Mouse (Mus musculus) intestine, embryonic 14.5 days (tissue): Measurements from ENCODE around the gene Scgn. TPM values are rescaled to one million over a fixed set of nuclear protein-coding genes. Genes with fewer than 3 reads are reported as not detected.

ENCODE experiments used
- ATAC-seq: fragments of 200-750 bp; cut with Nextera tagmentation; replicated peaks from 2 replicates; pipeline ENCODE4 v1.8.0; 2017; ENCODE audit warnings: low read depth, moderate number of reproducible peaks, moderate TSS enrichment, moderate library complexity; ENCODE audit not compliant: low FRiP score, low TSS enrichment
- DNase-seq: peaks from one replicate; pipeline ENCODE4 v3.0.0-alpha.2; 2018; ENCODE audit warnings: low spot score
- H3K27ac ChIP-seq: fragments of 300-500 bp; sonication (generic); 2 replicates; pipeline ENCODE4 v1.5.1; 2014; ENCODE audit warnings: low read depth, mild to moderate bottlenecking, control low read depth
- H3K27me3 ChIP-seq: fragments of 300-500 bp; sonication (generic); replicated peaks from 2 replicates; pipeline ENCODE4 v1.6.1; 2014; ENCODE audit warnings: low read length, control low read depth; ENCODE audit not compliant: control insufficient read depth, insufficient read depth
- H3K36me3 ChIP-seq: fragments of 300-500 bp; sonication (generic); 2 replicates; pipeline ENCODE4 v1.6.1; 2014; ENCODE audit warnings: low read length, control low read depth; ENCODE audit not compliant: control insufficient read depth, insufficient read depth
- H3K4me1 ChIP-seq: fragments of 300-500 bp; sonication (generic); replicated peaks from 2 replicates; pipeline ENCODE4 v1.6.1; 2014; ENCODE audit warnings: low read length, control low read depth, mixed read lengths; ENCODE audit not compliant: control insufficient read depth, insufficient read depth
- H3K4me2 ChIP-seq: fragments of 300-500 bp; sonication (generic); 2 replicates; pipeline ENCODE4 v1.6.1; 2014; ENCODE audit warnings: low read length
- H3K4me3 ChIP-seq: fragments of 300-500 bp; sonication (generic); 2 replicates; pipeline ENCODE4 v1.5.1; 2014; ENCODE audit warnings: low read depth, low read length, control low read depth, mixed read lengths
- H3K9ac ChIP-seq: fragments of 300-500 bp; sonication (generic); 2 replicates; pipeline ENCODE4 v1.6.1; 2014; ENCODE audit warnings: mild to moderate bottlenecking, low read length
- H3K9me3 ChIP-seq: fragments of 300-500 bp; sonication (generic); 2 replicates; pipeline ENCODE4 v1.6.1; 2016; ENCODE audit warnings: low read length, control low read depth; ENCODE audit not compliant: control insufficient read depth
- WGBS: fragments of 180-500 bp; shearing (Covaris S2); extraction: QIAGEN DNeasy Blood & Tissue Kit; methylation state at CpG from one replicate; pipeline ENCODE4 v1.1.7; 2014; 5-methylcytosine and 5-hydroxymethylcytosine counted together
- polyA plus RNA-seq: library from polyadenylated mRNA; unstranded; fragments of >200 nt; fragmentation: Nextera tagmentation; extraction: Ambion mirVana; gene quantifications from 2 replicates; pipeline ENCODE4 v1.2.1, GENCODE M21; 2014

Scgn gene
- polyA plus RNA-seq, 1 experiment from 2014 or later = 4.5 TPM

- Histone ChIP-seq H3K27me3 (no peaks in the 10 kb centered on the region), H3K4me1 (no peaks in the 10 kb centered on the region; the same call in 1 of the 2 replicates), H3K27ac (no peak within 1 kb of the TSS), H3K9me3 (no peaks in the 10 kb centered on the region), H3K4me2 (no peak within 1 kb of the TSS), H3K9ac (no peak within 1 kb of the TSS), H3K4me3 (no peak within 1 kb of the TSS), H3K36me3 (no peaks in the 10 kb centered on the region)
- 90% methylated on average over 33 of the region's 39 CpGs for WGBS
- ATAC-seq (no peak), DNase-seq (no peak)
Observed at GRCm38 (mm10) chr13:23933421-23934210, 57.4 kb downstream of the Scgn start, which contains the start of gene Hist1h2ba. Hist1h2ba (minus strand) TSS chr13:23934156.

- no peak overlapping the region for H3K9ac ChIP-seq
- H3K27ac ChIP-seq = no peak overlapping the region
- no peaks in the 10 kb centered on the region; the same call in 1 of the 2 replicates for H3K4me1 ChIP-seq
- ATAC-seq (no peak), DNase-seq (no peak)
- H3K36me3 ChIP-seq = no peaks in the 10 kb centered on the region
- no peak overlapping the region for H3K4me2 ChIP-seq
- no peaks in the 10 kb centered on the region for H3K27me3 ChIP-seq
- no peaks in the 10 kb centered on the region for H3K9me3 ChIP-seq
- 67% methylated on average over 11 of the region's 11 CpGs for WGBS
- no peak overlapping the region for H3K4me3 ChIP-seq
Observed at GRCm38 (mm10) chr13:23930904-23931303, 60.1 kb downstream of the Scgn start.

- Histone ChIP-seq H3K4me3 (no peak overlapping the region), H3K36me3 (no peaks in the 10 kb centered on the region), H3K27me3 (no peaks in the 10 kb centered on the region), H3K27ac (no peak overlapping the region), H3K4me2 (no peak overlapping the region), H3K9me3 (no peaks in the 10 kb centered on the region), H3K9ac (no peak overlapping the region), H3K4me1 (no peaks in the 10 kb centered on the region; the same call in 1 of the 2 replicates)
- 84% methylated on average over 9 of the region's 9 CpGs for WGBS
- no peak for ATAC-seq
- no peak for DNase-seq
Observed at GRCm38 (mm10) chr13:23930461-23930860, 60.6 kb downstream of the Scgn start.

- Histone ChIP-seq H3K9ac (no peak overlapping the region), H3K4me2 (no peak overlapping the region), H3K4me1 (no peaks in the 10 kb centered on the region; the same call in 1 of the 2 replicates), H3K9me3 (no peaks in the 10 kb centered on the region), H3K27ac (no peak overlapping the region), H3K4me3 (no peak overlapping the region), H3K36me3 (no peaks in the 10 kb centered on the region), H3K27me3 (no peaks in the 10 kb centered on the region)
- WGBS = 32% methylated on average over 3 of the region's 3 CpGs
- DNase-seq = no peak
- ATAC-seq = 0 out of 2 replicates have a peak, but pooled peaks have one; percentile 50
Observed at GRCm38 (mm10) chr13:23928637-23929036, 62.4 kb downstream of the Scgn start.

- no peak overlapping the region for H3K4me3 ChIP-seq
- no peaks in the 10 kb centered on the region; the same call in 1 of the 2 replicates for H3K4me1 ChIP-seq
- no peaks in the 10 kb centered on the region for H3K27me3 ChIP-seq
- no peak overlapping the region for H3K4me2 ChIP-seq
- no peak overlapping the region for H3K27ac ChIP-seq
- no peak for DNase-seq
- WGBS = 60% methylated on average over 2 of the region's 2 CpGs
- H3K9me3 ChIP-seq = no peaks in the 10 kb centered on the region
- no peaks in the 10 kb centered on the region for H3K36me3 ChIP-seq
- no peak for ATAC-seq
- H3K9ac ChIP-seq = no peak overlapping the region
Observed at GRCm38 (mm10) chr13:23925792-23926191, 65.2 kb downstream of the Scgn start.

GRCm38 (mm10) chr13:23917674-23918073 is 73.3 kb downstream of the Scgn start:
- Histone ChIP-seq H3K4me2 (no peak overlapping the region), H3K4me3 (no peak overlapping the region), H3K27me3 (no peaks in the 10 kb centered on the region), H3K9me3 (no peaks in the 10 kb centered on the region), H3K9ac (no peak overlapping the region), H3K27ac (no peak overlapping the region), H3K36me3 (no peaks in the 10 kb centered on the region), H3K4me1 (peaks cover 9% of the 10 kb centered on the region)
- ATAC-seq (peak; percentile 52; the same call in 1 of the 2 replicates), DNase-seq (no peak)
- 42% methylated on average over 4 of the region's 4 CpGs for WGBS

GRCm38 (mm10) chr13:23916132-23916531 is 74.9 kb downstream of the Scgn start:
- 65% methylated on average over 1 of the region's 1 CpGs for WGBS
- no peak overlapping the region for H3K9ac ChIP-seq
- H3K36me3 ChIP-seq = no peaks in the 10 kb centered on the region
- ATAC-seq = no peak
- no peak overlapping the region for H3K27ac ChIP-seq
- peaks cover 9% of the 10 kb centered on the region for H3K4me1 ChIP-seq
- no peak overlapping the region for H3K4me3 ChIP-seq
- no peaks in the 10 kb centered on the region for H3K27me3 ChIP-seq
- no peaks in the 10 kb centered on the region for H3K9me3 ChIP-seq
- DNase-seq = no peak
- no peak overlapping the region for H3K4me2 ChIP-seq

GRCm38 (mm10) chr13:23914376-23915167 is 76.4 kb downstream of the Scgn start, which contains the start of gene Slc17a4:
Slc17a4 (minus strand) TSS chr13:23915009.
- H3K4me2 ChIP-seq = peak within 1 kb of the TSS; percentile 42
- no peaks in the 10 kb centered on the region for H3K36me3 ChIP-seq
- peak within 1 kb of the TSS; percentile 27 for H3K4me3 ChIP-seq
- H3K27ac ChIP-seq = peak within 1 kb of the TSS; percentile 71
- no peaks in the 10 kb centered on the region for H3K9me3 ChIP-seq
- 39% methylated on average over 9 of the region's 9 CpGs for WGBS
- H3K4me1 ChIP-seq = peaks cover 9% of the 10 kb centered on the region
- H3K27me3 ChIP-seq = no peaks in the 10 kb centered on the region
- no peak within 1 kb of the TSS for H3K9ac ChIP-seq
- peak; percentile 68 for DNase-seq
- no peak; the same call in 1 of the 2 replicates for ATAC-seq
